Mouse (Mus musculus) megakaryocyte, embryonic 14.5 days (primary cell): Measurements from ENCODE around the gene Nkap.

Experiments used
- FLI1 ChIP-seq: IDR thresholded peaks from 2 replicates; pipeline ENCODE4 v1.6.1; 2012; ENCODE audit warnings: low read length, inconsistent platforms, mixed read lengths
- GATA1 ChIP-seq: IDR thresholded peaks from 3 replicates; pipeline ENCODE4 v1.6.1; 2012; ENCODE audit warnings: mixed read lengths, low read length, inconsistent platforms, borderline replicate concordance

DNA sequence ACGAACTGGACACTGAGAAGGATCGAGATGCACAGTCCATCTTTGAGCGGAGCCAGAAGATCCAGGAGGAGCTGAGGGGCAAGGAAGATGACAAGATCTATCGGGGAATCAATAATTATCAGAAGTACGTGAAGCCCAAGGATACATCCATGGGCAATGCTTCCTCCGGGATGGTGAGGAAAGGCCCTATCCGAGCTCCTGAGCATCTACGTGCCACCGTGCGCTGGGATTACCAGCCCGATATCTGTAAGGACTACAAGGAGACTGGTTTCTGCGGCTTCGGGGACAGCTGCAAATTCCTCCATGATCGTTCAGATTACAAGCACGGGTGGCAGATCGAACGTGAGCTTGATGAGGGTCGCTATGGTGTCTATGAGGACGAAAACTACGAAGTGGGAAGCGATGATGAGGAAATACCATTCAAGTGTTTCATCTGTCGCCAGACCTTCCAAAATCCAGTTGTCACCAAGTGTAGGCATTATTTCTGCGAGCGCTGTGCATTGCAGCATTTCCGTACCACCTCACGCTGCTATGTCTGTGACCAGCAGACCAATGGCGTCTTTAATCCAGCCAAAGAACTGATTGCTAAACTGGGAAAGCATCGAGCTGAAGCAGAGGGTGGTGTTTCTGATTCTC is 65.3 kb downstream of the Nkap start:
- TF ChIP-seq GATA1, result no peak
- no peak for TF ChIP-seq FLI1
